Mouse (Mus musculus): ENCODE measurements around the gene Slc9b2. TPM values are rescaled to one million over a fixed set of nuclear protein-coding genes. Genes with fewer than 3 reads are reported as not detected.

Slc9b2 gene
- total RNA-seq, 2 experiments from 2014 or later = 0.29 to 0.39 TPM

Other genes with a start within 250 kb of the Slc9b2 start
- 1 to 10 TPM; 2.8 to 5.6 TPM for gene Cenpe, start 95.2 kb upstream of the Slc9b2 start, total RNA-seq (2021)
- gene Bdh2, start 26.5 kb upstream of the Slc9b2 start, total RNA-seq (2021) = 1 to 10 TPM; 3.7 to 4.7 TPM
- under 1 TPM in 1 of 2 experiments, not detected in 1; 0.44 TPM for gene Slc9b1, start 40.3 kb downstream of the Slc9b2 start, total RNA-seq (2021)
- gene Cisd2, start 116.2 kb downstream of the Slc9b2 start, total RNA-seq (2021) = 10 to 100 TPM; 43.0 to 45.7 TPM
- gene Ube2d3, start 130.4 kb downstream of the Slc9b2 start, total RNA-seq (2021) = 100 to 1,000 TPM; 292 to 344 TPM
- gene Manba, start 177.9 kb downstream of the Slc9b2 start, total RNA-seq (2021) = 10 to 100 TPM; 18.0 to 19.3 TPM

All from heart, postnatal 14 days (tissue).